Mouse (Mus musculus) G1E (cell line): ENCODE measurements at regions not wholly inside any gene's neighbourhood (a gene's known extent, or its start where the extent isn't known, plus 50 kb on each side); places are given as distances from the start of the nearest gene placed in this dataset.

Experiments
- ATAC-seq: 2 replicates; pipeline ENCODE4 v1.8.0; 2016; ENCODE audit warnings: mild to moderate bottlenecking; ENCODE audit not compliant: insufficient number of reproducible peaks, poor library complexity, low FRiP score, severe bottlenecking; ENCODE audit errors: extremely low read depth
- DNase-seq: peaks from one replicate; pipeline ENCODE4 v3.0.0; 2012; ENCODE audit warnings: low spot score
- H3K27me3 ChIP-seq: 2 replicates; pipeline ENCODE4 v1.6.1; 2012; ENCODE audit warnings: mild to moderate bottlenecking, low read length, inconsistent platforms; ENCODE audit not compliant: insufficient read depth
- H3K36me3 ChIP-seq: replicated peaks from 2 replicates; pipeline ENCODE3; 2012; ENCODE audit warnings: mild to moderate bottlenecking, inconsistent platforms
- H3K4me1 ChIP-seq: 2 replicates; pipeline ENCODE4 v1.6.1; 2012; ENCODE audit warnings: low read depth, low read length, inconsistent platforms, mixed read lengths; ENCODE audit not compliant: insufficient read depth
- H3K4me3 ChIP-seq: 2 replicates; pipeline ENCODE4 v1.5.1; 2012; ENCODE audit warnings: low read depth, mild to moderate bottlenecking, inconsistent platforms, low read length, moderate library complexity, mixed read lengths
- H3K9me3 ChIP-seq: replicated peaks from 2 replicates; pipeline ENCODE4 v1.6.1; 2012; ENCODE audit warnings: inconsistent platforms
- CTCF ChIP-seq: IDR thresholded peaks from 2 replicates; pipeline ENCODE4 v1.5.1; 2012; ENCODE audit warnings: low read depth, low read length, inconsistent platforms, mixed read lengths
- GATA1 ChIP-seq: IDR thresholded peaks from 2 replicates; pipeline ENCODE4 v1.6.1; 2012; ENCODE audit warnings: borderline replicate concordance, low read length, inconsistent platforms, mixed read lengths
- GATA2 ChIP-seq: IDR thresholded peaks from 2 replicates; pipeline ENCODE4 v1.6.1; 2012; ENCODE audit warnings: low read depth, low read length, inconsistent platforms, borderline replicate concordance
- POLR2AphosphoS5 ChIP-seq: IDR thresholded peaks from 2 replicates; pipeline ENCODE4 v1.6.1; 2012; ENCODE audit warnings: low read depth, low read length, inconsistent platforms; ENCODE audit not compliant: insufficient replicate concordance
- TAL1 ChIP-seq: conservative IDR thresholded peaks from 2 replicates; pipeline ENCODE4 v1.6.1; 2012; ENCODE audit warnings: low read depth, low read length, inconsistent platforms, mixed read lengths

DNA sequence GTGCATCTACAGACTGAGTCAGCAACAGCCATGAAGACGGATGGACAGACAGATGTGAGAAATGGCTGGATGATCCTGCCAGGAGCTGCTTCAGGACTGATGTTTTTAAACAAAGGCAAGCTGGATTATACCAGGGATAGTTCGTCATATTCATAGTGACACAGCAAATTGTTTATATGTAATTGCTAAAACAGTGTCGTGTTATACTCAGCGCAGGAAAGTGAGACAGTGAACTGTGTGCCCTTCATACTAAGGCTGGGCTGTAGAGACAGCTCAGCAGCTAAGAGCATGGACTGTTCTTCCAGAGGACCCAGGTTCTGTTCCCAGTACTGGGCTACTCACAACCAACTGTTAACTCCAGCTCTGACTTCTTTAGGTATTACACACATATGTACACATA lies 199.2 kb upstream of the Tgfbr2 start:
- Histone ChIP-seq H3K9me3 (peaks cover 35% of the 10 kb centered on the region), H3K4me1 (no peaks in the 10 kb centered on the region), H3K36me3 (no peaks in the 10 kb centered on the region), H3K4me3 (no peak overlapping the region), H3K27me3 (no peaks in the 10 kb centered on the region)
- DNase-seq (no peak), ATAC-seq (no peak)
- TF ChIP-seq TAL1 (no peak), CTCF (no peak), GATA2 (no peak), POLR2AphosphoS5 (no peak), GATA1 (no peak)

- no peak for TF ChIP-seq TAL1
- no peak for TF ChIP-seq POLR2AphosphoS5
- no peak for TF ChIP-seq GATA1
- TF ChIP-seq CTCF = no peak
- TF ChIP-seq GATA2 = no peak
- Histone ChIP-seq H3K36me3 (no peaks in the 10 kb centered on the region), H3K9me3 (peaks cover 40% of the 10 kb centered on the region), H3K27me3 (no peaks in the 10 kb centered on the region), H3K4me3 (no peak overlapping the region), H3K4me1 (no peaks in the 10 kb centered on the region)
- DNase-seq = no peak
- ATAC-seq = no peak
Measured at GRCm38 (mm10) chr9:116373396-116373795, 198.2 kb upstream of the Tgfbr2 start.

DNA sequence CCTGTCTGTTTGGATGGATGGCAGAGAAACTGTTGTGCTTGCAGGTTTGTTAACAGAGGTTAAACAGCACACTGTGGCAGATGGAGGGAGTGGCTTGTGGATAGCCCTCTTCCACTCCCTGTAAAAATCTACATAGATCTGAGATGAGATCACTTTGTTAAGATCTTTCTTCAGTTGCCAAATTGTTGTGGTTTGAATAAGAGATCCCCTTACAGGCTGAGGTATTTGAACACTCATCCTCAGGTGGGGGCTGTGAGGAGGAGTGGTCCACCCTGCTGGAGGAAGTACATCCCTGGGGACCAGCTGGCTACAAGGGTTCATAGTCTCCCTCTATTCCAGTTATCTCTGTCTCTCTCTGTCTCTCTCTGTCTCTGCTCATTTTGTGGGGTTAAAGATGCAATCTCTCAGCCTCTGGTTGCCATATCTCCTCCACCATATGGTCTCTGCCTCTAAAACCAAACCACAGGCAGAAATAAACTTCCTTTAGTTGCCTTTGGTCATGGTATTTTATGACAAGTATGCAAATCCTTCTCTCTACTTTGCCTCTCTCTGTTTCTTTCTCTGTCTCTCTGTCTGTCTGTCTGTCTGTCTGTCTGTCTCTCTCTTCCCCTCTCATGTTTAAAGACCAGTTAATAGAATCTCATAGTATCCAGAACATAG lies 194.0 kb upstream of the Tgfbr2 start:
- H3K4me1 ChIP-seq = no peaks in the 10 kb centered on the region
- DNase-seq = no peak
- no peak overlapping the region for H3K4me3 ChIP-seq
- H3K9me3 ChIP-seq = peaks cover 46% of the 10 kb centered on the region
- no peak for ATAC-seq
- H3K27me3 ChIP-seq = no peaks in the 10 kb centered on the region
- TF ChIP-seq POLR2AphosphoS5 = no peak
- TF ChIP-seq GATA1 = no peak
- no peak for TF ChIP-seq TAL1
- TF ChIP-seq GATA2 = no peak
- H3K36me3 ChIP-seq = no peaks in the 10 kb centered on the region

- no peak overlapping the region for H3K4me3 ChIP-seq
- TF ChIP-seq TAL1 (no peak), GATA1 (no peak)
- H3K36me3 ChIP-seq = no peaks in the 10 kb centered on the region
- ATAC-seq (no peak), DNase-seq (no peak)
- no peaks in the 10 kb centered on the region for H3K4me1 ChIP-seq
- peaks cover 44% of the 10 kb centered on the region for H3K9me3 ChIP-seq
- no peaks in the 10 kb centered on the region for H3K27me3 ChIP-seq
Measured at GRCm38 (mm10) chr9:116366713-116367112, 191.6 kb upstream of the Tgfbr2 start.

DNA sequence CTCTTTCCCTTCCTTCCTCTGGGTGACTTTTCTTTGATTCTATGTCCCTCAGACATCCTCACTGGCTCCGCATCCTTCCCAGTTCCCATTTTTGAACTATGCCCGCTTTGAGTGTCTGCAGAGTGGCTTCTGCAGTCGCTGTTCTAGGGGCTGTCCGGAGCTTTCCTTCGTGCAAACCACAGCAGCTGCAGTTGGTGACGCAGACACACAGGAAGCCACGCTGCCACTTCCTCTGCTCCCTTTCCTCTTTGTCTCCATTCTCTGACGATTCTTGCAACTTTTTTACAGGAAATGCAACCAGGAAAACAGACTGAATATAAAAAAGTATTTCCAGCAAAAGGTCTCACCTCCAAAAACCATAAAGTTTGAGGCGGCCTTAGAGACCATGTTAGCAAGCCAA lies 191.0 kb upstream of the Tgfbr2 start:
- no peak overlapping the region for H3K4me3 ChIP-seq
- H3K4me1 ChIP-seq = no peaks in the 10 kb centered on the region
- H3K27me3 ChIP-seq = no peaks in the 10 kb centered on the region
- TF ChIP-seq GATA1 (no peak), GATA2 (no peak), CTCF (no peak), TAL1 (no peak), POLR2AphosphoS5 (no peak)
- no peaks in the 10 kb centered on the region for H3K36me3 ChIP-seq
- ATAC-seq (no peak), DNase-seq (no peak)
- peaks cover 47% of the 10 kb centered on the region for H3K9me3 ChIP-seq

- DNase-seq (no peak), ATAC-seq (no peak)
- no peaks in the 10 kb centered on the region for H3K36me3 ChIP-seq
- H3K9me3 ChIP-seq = peaks cover 47% of the 10 kb centered on the region
- no peaks in the 10 kb centered on the region for H3K4me1 ChIP-seq
- no peaks in the 10 kb centered on the region for H3K27me3 ChIP-seq
- H3K4me3 ChIP-seq = no peak overlapping the region
- no peak for TF ChIP-seq CTCF
- TF ChIP-seq TAL1 = no peak
- no peak for TF ChIP-seq POLR2AphosphoS5
- no peak for TF ChIP-seq GATA1
- TF ChIP-seq GATA2 = no peak
Measured at GRCm38 (mm10) chr9:116365701-116366100, 190.5 kb upstream of the Tgfbr2 start.
